Mouse (Mus musculus) brain, adult 2 months (tissue): ENCODE measurements around the gene Gm9945.

Source experiments
- DNase-seq: peaks from one replicate; pipeline ENCODE4 v3.0.0; 2011; ENCODE audit warnings: low read depth, low spot score

Gene Gm9945

GRCm38 (mm10) chr11:53461727-53462126, 18.2 kb upstream of the Gm9945 start:
- DNase-seq, result no peak

GRCm38 (mm10) chr11:53463551-53464424, 16.2 kb upstream of the Gm9945 start:
- peak; percentile 75 for DNase-seq

- DNase-seq, result peak; percentile 96
Observed at GRCm38 (mm10) chr11:53466231-53466971, 13.6 kb upstream of the Gm9945 start.

- peak; percentile 79 for DNase-seq
Observed at GRCm38 (mm10) chr11:53469294-53469967, 10.5 kb upstream of the Gm9945 start.

- DNase-seq, result peak; percentile 98
Observed at GRCm38 (mm10) chr11:53469968-53470695, 9.8 kb upstream of the Gm9945 start, which contains the start of gene Gm9837. TSS of gene Gm9837 (minus strand) at chr11:53470479.

- peak; percentile 55 for DNase-seq
Observed at GRCm38 (mm10) chr11:53472709-53473108, 7.3 kb upstream of the Gm9945 start.

GRCm38 (mm10) chr11:53475620-53476019, 4.3 kb upstream of the Gm9945 start:
- peak; percentile 54 for DNase-seq

GRCm38 (mm10) chr11:53477833-53478232, 2.1 kb upstream of the Gm9945 start:
- DNase-seq, result no peak

- peak; percentile 72 for DNase-seq
Observed at GRCm38 (mm10) chr11:53478383-53479170, 1.4 kb upstream of the Gm9945 start.

- peak; percentile 71 for DNase-seq
Observed at GRCm38 (mm10) chr11:53479171-53479782, 689 bp upstream of the Gm9945 start.

- no peak for DNase-seq
Observed at GRCm38 (mm10) chr11:53481088-53481730, 1.2 kb downstream of the Gm9945 start.

GRCm38 (mm10) chr11:53483159-53483891, 3.4 kb downstream of the Gm9945 start:
- DNase-seq, result peak; percentile 57

- DNase-seq, result no peak
Observed at GRCm38 (mm10) chr11:53485719-53486118, 5.8 kb downstream of the Gm9945 start.

GRCm38 (mm10) chr11:53486351-53486750, 6.4 kb downstream of the Gm9945 start:
- peak; percentile 36 for DNase-seq

- peak; percentile 86 for DNase-seq
Observed at GRCm38 (mm10) chr11:53486822-53487594, 7.0 kb downstream of the Gm9945 start.

GRCm38 (mm10) chr11:53489007-53489406, 9.0 kb downstream of the Gm9945 start:
- DNase-seq, result no peak

- DNase-seq, result no peak
Observed at GRCm38 (mm10) chr11:53489421-53489820, 9.5 kb downstream of the Gm9945 start.

- DNase-seq, result peak; percentile 87
Observed at GRCm38 (mm10) chr11:53491954-53492401, 12.0 kb downstream of the Gm9945 start.
